Mouse (Mus musculus): ENCODE data around the gene Ascc2.
"Not testable (repeated sequence)": the region's sequence is repeated elsewhere in the genome, so short reads cannot be mapped to it uniquely, and the experiment has no call there.

Gene Ascc2

DNA sequence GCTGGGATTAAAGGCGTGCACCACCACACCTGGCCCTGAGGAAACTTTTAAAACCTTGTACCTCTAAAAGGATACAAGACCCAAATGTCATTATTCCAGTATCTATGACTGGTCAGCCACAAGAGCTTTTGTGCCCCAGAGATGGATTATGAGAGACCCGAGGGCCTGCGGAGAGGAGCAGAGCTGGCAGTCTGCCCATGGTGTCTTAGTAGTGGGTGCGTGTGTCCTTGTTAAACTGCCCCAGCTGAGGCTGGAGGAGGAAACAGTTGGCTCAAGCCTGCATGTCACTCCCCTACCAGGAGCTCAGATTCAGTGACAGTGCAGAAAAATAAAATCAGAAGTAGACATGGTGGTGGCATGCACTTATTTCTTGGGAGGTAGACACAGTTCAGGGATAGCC is 47.5 kb downstream of the Ascc2 start:
- peak; percentile 46 for DNase-seq (ENCODE audit: low spot score)

DNA sequence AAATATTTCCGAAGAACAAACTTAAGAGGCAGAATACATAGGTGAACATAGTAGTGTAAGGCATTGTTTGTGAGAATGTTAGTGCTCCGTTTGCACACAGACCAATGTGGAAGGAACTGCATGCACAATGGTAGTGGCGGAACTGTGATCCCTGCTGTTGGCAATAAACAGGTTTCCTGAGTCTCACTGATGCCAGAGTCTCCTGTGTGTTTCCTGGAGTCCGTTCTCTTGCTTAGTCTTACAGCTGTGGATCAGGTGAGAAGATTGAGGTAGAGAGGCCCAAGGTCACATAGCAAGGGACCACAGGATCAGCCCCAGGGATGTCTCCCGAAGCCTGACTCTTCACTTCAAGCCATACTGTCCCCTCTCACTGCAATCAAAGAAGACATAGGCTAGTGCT is 48.0 kb downstream of the Ascc2 start:
- no peak for DNase-seq (ENCODE audit: low spot score)

DNA sequence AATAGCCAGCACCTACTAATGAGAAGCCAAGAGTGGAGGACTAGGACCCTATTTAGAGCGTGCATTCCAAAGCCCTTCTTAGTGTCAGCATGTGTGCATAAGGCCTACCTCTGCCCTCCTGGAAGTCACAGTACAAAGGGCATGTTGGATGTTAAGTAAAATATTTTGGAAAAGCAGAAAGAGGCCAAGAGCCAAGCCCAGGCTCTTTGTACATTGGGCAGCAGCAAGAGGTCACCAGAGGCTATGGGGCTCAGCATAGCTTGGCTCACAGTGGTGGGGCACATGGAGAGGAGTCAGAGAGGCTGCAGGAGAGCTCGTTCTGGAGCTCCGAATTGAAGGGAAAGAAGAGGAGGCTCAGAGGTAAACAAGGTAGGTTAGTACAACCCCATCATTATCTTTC is 49.5 kb downstream of the Ascc2 start:
- DNase-seq (ENCODE audit: low spot score) = no peak

DNA sequence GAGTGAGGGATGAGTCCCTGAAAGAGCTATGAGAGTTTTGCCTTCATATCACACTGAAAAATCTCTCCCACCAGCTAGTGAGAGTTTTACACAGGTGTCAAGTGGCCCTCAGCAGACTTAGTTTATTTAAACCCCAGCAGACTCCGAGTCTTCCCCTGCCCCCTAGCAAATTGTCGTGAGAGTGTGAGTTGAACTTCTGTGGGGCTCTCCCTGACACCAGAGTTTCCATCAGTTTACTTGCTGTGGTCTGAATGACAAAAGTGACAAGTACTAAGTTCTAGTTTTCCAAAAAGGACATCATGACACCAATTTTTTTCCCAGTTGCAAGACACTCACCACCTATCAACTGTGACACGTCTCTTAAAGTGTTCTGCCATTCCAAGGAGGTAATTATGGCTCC is 50.3 kb downstream of the Ascc2 start:
- no peak for DNase-seq (ENCODE audit: low spot score)

DNA sequence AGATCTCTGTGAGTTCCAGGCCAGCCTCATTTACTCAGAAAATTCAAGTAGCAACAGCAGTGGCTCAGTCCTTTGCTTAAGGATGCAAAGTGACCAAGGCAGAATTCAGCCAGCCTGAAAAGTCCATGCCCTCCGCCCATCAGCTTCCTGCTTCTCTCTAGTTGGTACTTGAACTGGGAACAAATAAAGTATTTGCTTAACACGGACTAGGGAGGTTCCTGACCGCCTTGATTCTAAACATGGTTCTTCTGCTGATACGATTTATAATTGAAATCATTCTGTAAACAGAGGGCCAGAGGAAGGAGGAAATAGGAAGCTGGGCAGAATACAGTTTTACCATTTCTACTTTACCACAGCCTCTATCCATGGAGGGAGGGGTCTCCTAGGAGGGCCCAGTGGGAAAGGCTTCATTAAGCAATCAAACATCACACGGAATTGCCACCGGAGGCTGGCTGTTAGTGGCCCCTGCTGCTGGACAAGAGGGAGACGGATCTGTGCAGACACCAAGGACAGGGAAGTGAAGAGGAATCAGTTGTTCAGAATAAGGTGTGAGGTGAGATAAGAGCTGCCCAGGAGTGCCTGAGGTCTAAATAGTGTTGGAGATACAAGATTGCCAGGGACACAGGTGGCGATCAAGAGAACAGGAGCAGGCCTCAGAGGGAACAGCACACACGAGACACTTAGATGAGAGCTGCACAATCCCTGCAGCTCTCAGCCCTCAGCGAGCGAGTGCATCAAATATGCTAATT is 51.3 kb downstream of the Ascc2 start:
- no peak for DNase-seq (ENCODE audit: low spot score)

DNA sequence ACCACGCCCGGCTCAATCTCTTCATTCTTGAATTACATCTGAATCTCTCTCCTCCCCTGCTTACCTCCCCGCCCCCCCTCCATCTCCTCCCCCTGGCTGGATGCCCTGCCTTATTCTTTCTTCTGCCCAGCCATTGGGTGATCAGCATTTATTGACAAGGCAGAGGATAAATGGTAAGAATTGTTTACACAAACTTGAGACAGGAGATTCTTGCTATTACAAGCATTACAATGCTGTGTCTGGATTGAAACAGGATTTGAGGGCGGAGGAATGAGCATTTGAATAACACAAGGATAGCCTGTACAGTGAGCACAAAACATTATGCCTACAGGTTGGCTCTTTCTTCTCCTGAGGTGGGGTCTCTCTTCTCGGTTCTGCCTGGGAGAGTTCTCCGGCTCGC is 52.8 kb downstream of the Ascc2 start:
- DNase-seq (ENCODE audit: low spot score) = no peak

DNA sequence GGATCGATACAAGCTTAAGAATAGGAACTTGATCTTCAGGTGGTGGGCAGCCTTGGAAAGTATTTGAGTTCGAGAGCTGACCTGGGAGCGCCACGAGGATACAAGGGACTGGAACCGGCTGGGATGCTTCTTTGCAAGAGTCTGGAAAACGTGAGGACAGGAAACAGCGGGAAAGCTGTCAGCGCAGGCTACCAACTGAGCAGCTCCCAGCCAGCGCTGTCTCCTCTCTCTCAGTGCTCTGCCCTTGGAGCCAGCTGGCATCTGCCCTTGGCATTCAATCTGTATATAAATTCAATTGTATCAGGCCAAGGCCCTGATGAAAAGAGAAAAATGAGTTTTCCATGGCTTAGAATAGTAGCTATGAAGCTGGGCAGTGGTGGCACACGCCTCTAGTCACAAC is 53.7 kb downstream of the Ascc2 start:
- DNase-seq (ENCODE audit: low spot score) = peak; percentile 59

DNA sequence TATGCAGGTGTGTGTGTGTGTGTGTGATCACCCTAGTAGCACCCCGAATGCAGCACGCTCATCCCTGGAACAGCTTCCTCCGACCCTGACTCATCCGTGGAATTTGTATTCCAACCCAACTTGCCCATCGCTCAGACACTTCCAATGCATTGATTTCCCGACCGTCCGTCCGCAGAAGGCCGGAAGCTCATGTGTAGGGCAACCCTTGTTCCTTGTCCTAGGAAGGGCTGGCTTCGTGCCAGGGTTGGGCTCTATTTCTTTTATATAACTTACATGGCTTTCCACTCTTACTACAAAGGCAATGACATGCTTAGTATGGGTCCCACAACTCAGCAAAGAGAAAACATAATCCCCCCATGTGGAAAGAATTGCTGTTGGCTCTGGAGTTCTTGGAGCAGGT is 54.6 kb downstream of the Ascc2 start:
- no peak for DNase-seq (ENCODE audit: low spot score)

DNA sequence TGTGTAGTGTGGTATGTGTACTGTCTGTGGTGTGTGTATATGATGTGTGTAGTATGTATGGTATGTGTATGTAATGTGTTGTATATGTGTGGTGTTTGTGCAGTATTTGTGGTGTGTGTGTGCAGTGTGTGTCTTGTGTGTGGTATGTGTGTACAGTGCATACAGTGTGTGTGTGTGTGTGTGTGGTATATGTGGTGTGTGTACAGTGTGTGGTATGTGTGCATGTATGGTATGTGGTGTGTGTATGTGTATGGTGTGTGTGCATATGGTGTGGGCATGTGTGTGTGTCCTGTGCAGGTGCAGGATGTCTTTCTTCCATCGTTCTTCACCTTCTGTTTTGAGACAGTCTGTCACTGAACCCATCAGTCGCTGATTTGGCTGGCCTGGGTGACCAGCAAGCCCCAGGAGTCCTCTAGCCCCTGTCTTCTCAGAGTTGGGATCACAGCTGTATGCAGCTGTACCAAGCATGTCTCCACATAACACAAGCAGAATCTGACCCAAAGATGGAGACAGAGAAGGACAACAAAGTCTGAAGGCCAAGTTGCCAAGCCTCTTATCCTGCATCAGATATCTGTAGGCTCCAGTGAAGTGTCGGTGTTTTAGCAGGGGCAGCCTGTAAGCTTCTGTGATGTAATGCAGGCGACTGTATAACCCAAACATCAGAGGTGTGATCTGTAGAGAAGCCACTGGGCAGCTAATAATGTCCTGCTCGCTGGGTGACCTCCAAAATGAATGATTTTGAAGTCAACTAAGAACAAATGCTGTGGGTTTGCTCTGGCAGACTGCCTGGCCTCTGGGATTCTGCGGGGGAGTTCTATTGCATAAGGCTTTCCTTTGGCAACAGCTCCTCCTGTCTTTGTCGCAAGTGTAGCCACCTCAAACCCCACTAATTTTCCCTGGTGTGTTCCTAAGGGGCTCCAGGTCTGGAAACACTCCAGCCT is 59.8 kb downstream of the Ascc2 start:
- peak; percentile 84 for DNase-seq (ENCODE audit: low spot score)

DNA sequence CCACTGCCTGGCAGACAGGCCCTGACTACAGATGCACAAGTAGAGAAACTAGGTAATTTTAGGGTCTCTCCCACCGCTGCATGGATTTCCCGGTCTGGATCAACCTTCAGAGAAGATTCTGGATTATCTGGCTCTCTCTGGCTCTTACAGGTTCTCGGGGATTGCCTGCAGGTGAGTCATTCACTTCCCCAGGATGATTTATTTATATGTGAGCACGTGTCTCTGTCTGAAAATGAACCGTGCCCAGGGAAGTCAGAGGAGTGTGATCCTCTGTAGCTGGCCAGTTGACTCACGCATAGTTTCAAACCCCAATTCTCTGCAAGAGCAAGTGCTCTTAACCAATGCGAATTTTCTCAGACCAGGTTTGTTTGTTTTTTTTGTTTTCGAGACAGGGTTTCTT is 63.2 kb downstream of the Ascc2 start:
- no peak for DNase-seq (ENCODE audit: low spot score)

DNA sequence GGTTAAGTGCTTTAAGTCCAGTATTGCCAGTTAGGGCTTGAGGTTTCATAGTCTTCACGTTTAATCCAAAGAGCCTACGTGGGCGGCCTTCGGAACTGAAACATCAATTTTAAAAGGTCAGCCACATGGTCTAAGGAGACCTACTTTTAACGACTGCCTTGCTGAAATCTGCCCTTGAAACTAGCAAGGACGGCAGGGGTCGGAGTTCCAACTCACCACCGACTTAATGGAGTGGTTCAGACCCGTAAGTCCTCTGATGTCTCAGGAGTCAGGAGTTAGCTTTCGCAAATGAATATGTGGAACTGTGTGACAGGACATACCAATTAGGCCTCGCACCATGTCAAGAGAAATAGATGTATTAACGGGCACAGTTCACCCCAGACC is 66.1 kb downstream of the Ascc2 start:
- no peak for DNase-seq (ENCODE audit: low spot score)

DNA sequence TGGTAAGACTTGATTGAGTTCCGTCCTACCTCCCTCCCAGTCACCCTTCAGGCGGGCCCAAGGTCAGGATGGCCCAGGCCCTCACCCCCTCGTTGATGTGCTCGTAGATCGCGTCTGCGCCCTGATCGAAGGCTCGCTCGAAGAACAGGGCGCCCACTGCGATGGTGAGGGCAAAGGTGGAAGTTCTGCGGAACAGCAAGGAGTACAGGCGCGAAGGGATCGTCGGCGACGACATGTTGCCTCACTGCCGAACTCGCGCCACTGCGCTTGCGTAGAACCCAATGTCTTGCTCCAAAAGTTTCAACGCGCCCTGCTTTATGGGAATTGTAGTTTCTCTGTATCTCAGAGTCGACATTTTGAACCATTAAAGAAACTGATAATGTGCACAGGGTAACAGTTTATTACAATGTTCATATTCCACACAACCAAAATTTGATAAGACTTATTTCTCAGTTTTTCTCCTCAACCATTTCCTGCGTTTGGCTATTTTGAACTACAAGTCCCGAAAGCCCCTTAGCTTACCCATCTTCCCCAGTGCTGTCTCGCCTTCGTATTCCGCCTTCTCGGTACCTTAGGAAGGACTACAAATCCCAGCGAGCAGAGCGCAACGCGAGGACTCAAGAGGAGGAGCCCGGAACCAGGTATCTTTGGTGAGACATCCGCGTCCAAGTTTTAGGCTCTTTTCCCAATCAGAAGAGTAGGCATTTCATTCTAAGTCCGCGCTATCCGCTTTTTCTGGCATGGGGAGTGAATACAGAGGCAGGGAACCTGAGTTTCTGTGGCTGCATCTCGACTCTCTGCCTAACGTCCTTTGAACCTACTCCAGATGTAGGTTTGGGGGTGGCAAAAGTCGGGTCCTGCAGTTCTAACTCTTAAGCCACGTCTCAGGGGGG is 66.8 kb downstream of the Ascc2 start, which contains the start of the genes Uqcr10 and Zmat5:
Gene Uqcr10, minus strand, starts transcription at position 271 of the 893 bp plus-strand sequence.
Gene Zmat5, plus strand, starts transcription at position 607 of the 893 bp plus-strand sequence.
- DNase-seq (ENCODE audit: low spot score) = peak; percentile 88

DNA sequence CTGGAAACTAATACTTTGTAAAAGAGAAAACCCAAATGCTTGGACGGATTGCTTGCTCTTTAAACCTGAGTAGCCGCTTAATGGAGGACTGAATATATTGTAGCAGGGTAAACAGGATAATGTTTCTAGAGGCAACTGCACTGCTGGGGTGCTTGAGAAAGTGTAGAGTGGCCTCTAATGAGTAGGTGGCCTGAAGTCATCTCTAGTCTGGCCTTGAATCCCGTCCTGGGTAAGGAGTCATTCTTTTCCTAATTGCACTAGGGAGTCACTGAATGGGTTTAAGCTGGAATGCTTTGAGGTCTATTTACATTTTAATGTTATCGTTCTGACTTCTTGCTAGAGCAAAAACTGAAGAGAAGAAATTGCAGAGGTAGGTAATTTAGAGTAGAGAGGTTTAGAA is 67.6 kb downstream of the Ascc2 start:
- DNase-seq (ENCODE audit: low spot score) = no peak

DNA sequence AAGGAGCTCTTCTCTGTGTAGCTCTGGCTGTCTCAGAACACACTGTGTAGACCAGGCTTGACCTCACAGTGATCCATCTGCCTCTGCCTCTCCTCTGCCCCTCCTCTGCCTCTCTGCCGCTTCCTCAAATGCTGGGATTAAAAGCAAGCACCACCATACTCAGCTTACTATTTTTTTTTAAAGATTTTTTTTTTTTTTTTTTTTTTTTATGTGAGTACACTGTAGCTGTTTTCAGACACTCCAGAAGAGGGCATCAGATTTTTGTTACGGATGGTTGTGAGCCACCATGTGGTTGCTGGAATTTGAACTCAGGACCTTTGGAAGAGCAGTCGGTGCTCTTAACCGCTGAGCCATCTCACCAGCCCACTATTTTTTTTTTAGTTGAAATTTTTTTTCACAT is 72.6 kb downstream of the Ascc2 start:
- DNase-seq (ENCODE audit: low spot score) = not testable (repeated sequence)

DNA sequence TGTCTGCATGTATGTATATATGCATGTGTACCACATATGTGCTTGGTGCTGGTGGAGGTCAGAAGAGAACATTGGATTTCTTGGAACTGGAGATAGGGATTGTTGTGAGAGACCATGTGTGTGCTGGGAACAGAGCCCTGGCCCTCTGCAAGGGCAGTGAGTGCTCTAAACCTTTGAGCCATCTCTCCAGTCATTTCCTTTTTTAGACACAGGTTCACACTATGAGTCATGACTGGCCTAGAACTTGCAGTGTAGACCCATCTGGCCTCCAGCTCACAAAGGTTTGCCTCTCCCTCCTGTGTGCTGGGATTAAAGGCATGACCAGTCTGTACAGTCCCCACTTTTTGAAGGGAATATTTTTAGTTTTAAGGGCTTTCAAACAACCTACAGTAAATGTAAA is 75.3 kb downstream of the Ascc2 start:
- no peak for DNase-seq (ENCODE audit: low spot score)

DNA sequence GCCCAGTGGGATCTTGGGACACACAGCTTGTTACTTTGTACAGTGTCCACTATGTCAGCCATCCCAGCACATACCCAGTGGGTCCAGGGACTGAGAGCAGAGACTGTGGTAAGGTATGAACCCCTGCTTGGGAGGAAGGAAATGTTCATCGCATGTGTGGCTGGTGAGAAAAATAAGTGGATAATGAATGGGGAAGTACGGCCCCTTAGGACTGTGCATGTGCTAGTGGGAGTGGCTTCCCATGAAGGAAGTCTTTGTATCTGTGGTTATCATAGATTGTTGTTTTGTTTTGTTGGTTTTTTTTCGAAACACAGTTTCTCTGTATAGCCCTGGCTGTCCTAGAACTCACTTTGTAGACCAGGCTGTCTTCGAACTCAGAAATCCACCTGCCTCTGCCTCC is 77.2 kb downstream of the Ascc2 start:
- DNase-seq (ENCODE audit: low spot score) = no peak

DNA sequence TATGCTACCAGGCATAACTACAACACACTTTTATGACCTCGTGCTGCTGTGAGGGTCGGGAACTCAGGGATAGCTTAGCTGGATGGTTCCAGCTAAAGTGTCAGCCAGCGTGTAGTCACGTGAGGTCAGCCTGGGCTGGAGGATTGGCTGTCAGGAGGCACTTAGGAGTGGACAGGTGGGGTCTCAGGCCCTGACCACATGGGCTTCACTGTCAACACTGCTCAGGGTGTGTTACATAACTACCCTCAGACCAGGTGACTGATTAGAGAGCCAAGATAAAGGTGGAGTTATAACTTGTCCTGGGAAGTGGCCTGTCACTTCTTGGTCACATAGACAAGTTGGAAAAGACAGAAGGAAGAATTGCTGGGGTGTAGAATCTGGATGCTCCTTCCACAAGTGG is 78.0 kb downstream of the Ascc2 start:
- DNase-seq (ENCODE audit: low spot score) = no peak

DNA sequence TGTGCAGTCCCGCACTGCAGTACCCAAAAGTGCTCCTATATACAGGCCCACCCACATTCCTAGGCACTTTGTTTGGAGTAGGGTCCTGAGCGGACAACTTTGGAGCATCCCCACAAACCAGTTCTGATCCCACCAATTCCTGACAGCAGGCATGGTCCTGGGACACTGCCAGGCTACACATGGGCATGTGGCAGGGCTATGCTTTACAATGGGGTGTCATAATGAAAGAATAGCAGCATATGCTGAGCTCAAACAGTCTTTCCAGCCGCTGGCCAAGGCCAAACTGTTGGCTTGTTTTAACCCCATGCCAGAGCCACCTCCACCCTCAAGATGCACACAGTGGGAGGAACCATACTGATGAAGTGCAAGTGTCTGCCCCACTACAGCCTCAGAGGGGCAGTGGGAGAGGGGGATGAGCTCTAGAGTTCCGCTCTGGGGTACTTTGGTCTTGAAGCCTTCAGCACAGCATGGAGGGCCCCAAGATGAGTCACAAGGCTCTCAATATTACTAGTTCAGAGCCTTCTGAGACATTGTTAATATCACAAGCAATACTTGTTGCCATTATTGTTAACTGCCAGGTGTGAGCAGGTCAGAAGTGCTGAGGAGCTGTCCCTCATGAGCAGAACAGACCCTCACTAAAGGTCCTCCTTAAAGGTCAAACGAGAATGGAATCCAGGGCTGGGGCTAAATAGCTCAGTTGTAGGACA is 79.1 kb downstream of the Ascc2 start:
- no peak for DNase-seq (ENCODE audit: low spot score)

DNA sequence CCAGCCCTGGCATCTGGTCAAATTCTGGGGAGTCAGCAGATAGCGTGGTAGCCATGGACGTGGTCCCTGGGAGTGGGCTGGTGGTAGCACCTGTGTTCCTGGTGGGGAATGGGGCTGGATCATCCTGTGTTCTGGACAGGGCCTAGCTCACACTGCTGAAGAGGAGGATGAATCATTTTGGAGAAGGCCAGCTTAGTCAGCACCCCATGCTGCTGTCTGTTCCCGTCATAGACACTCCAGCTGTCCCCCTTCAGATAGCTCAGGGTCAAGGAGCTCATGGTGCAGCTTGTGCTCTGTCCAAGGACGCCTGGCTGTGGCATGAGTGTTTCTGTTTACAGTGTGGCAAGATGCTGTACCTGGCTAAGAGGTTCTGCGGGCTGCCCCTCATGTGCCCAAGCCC is 81.0 kb downstream of the Ascc2 start:
- DNase-seq (ENCODE audit: low spot score) = peak; percentile 48

DNA sequence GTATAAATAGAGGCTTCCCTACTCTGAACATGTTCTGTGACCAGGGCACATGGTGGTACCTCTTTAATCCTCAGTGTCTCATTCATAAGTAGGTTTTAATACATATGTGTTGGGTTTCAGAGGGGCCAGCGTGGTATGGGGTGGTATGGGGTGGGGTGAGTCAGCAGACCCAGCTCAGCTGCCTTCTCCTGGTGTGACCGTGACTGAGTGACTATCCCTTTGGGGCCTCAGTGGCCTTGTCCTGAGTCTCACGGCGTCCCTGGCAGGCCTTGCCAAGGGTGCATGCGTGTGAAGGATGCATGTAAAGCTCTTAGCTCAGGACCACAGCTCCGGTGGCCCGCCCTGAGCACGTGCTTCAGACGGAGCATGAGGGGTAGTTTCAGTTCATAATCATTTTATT is 82.4 kb downstream of the Ascc2 start:
- no peak for DNase-seq (ENCODE audit: low spot score)

DNA sequence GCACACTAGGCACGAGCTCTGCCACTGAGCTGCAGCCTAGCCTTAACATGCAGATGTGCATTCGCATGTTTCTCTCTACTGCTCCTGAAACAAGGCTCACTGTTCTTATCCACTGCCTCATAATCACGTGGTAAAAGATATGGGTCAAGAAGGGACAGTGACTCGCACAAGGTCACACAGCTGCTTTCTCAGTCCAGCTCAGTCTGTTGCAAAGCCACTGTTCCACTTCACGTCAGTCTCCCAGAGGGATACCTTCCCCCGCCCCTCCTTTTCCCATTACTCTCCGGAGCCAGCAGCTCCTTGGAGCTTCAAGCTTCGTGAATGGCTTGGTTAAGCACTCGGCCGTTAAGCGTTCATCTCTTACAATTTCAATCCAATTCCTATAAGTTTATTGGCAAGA is 82.8 kb downstream of the Ascc2 start:
- DNase-seq (ENCODE audit: low spot score) = no peak
